Mouse (Mus musculus) liver, embryonic 14.5 days (tissue): ENCODE data around the gene Pcbp3. TPM values are rescaled to one million over a fixed set of nuclear protein-coding genes. Genes with fewer than 3 reads are reported as not detected.

Experiments used
- ATAC-seq: fragments of 200-750 bp; cut with Nextera tagmentation; 2 replicates; pipeline ENCODE4 v1.8.0; 2017; ENCODE audit warnings: moderate number of reproducible peaks, mild to moderate bottlenecking, moderate library complexity; ENCODE audit not compliant: insufficient read depth
- DNase-seq, 3 experiments: peaks; one replicate each; pipeline ENCODE4 v3.0.0-alpha.2; 2012 to 2013; ENCODE audit warnings: low read depth in 3 of 3, low spot score in 3 of 3
- H3K27ac ChIP-seq: fragments of 300-500 bp; sonication (generic); 2 replicates; pipeline ENCODE4 v1.5.1; 2014; ENCODE audit warnings: moderate library complexity, mild to moderate bottlenecking, control low read depth, inconsistent platforms
- H3K27me3 ChIP-seq: fragments of 300-500 bp; sonication (generic); 2 replicates; pipeline ENCODE4 v1.6.1; 2014; ENCODE audit warnings: mild to moderate bottlenecking, low read length, moderate library complexity; ENCODE audit not compliant: control insufficient read depth, insufficient read depth
- H3K36me3 ChIP-seq: fragments of 300-500 bp; sonication (generic); replicated peaks from 2 replicates; pipeline ENCODE4 v1.6.1; 2014; ENCODE audit warnings: low read depth; ENCODE audit not compliant: control insufficient read depth, insufficient read depth
- H3K4me1 ChIP-seq, 2 experiments: fragments of 200-500 bp in 1 of 2; fragments of 300-500 bp in 1 of 2; sonication (generic) in 1 of 2; replicated peaks; 2 replicates each; pipeline ENCODE4 v1.6.1; 2012 to 2014; ENCODE audit warnings: antibody characterized with exemption in 1 of 2, inconsistent platforms in 1 of 2, low read length in 1 of 2; ENCODE audit not compliant: control insufficient read depth in 2 of 2, insufficient read depth in 2 of 2
- H3K4me2 ChIP-seq: fragments of 300-500 bp; sonication (generic); 2 replicates; pipeline ENCODE4 v1.6.1; 2014; ENCODE audit warnings: low read depth, mild to moderate bottlenecking, control low read depth, moderate library complexity
- H3K4me3 ChIP-seq, 2 experiments: fragments of 200-500 bp in 1 of 2; fragments of 300-500 bp in 1 of 2; sonication (generic) in 1 of 2; 2 replicates each; pipeline ENCODE4 v1.5.1; 2012 to 2014; ENCODE audit warnings: low read depth in 2 of 2, low read length in 2 of 2, mild to moderate bottlenecking in 2 of 2, control low read depth in 1 of 2, inconsistent platforms in 1 of 2, moderate library complexity in 1 of 2; ENCODE audit not compliant: insufficient read depth in 1 of 2
- H3K9ac ChIP-seq: fragments of 300-500 bp; sonication (generic); replicated peaks from 2 replicates; pipeline ENCODE4 v1.6.1; 2014; ENCODE audit warnings: mild to moderate bottlenecking, control low read depth, moderate library complexity
- H3K9me3 ChIP-seq: fragments of 300-500 bp; sonication (generic); 2 replicates; pipeline ENCODE4 v1.6.1; 2016; ENCODE audit warnings: low read length, mixed read lengths; ENCODE audit not compliant: control insufficient read depth
- CTCF ChIP-seq: IDR thresholded peaks from 2 replicates; pipeline ENCODE4 v1.5.1; 2016; ENCODE audit warnings: antibody characterized with exemption, low read depth, control low read depth
- EP300 ChIP-seq: IDR thresholded peaks from 2 replicates; pipeline ENCODE4 v1.6.1; 2016; ENCODE audit warnings: antibody characterized with exemption, low read depth
- WGBS: fragments of 180-500 bp; shearing (Covaris S2); extraction: QIAGEN DNeasy Blood & Tissue Kit; methylation state at CpG from one replicate; pipeline ENCODE4 v1.1.7; 2014; ENCODE audit not compliant: insufficient replicate concordance; 5-methylcytosine and 5-hydroxymethylcytosine counted together
- polyA plus RNA-seq, 2 experiments: library from polyadenylated mRNA; depleted of rRNA in 1 of 2; stranded (reverse) in 1 of 2; unstranded in 1 of 2; fragments of >200 nt; fragmentation: Nextera tagmentation in 1 of 2; extraction: Ambion mirVana in 1 of 2; gene quantifications; 2 replicates each; pipeline versions ENCODE4 v1.2.1 to v1.2.3; 2012 to 2014

Pcbp3 gene
- polyA plus RNA-seq, 2 experiments = 2.0 to 2.6 TPM

GRCm38 (mm10) chr10:76961156-76961555, 531 bp downstream of the Pcbp3 start:
- H3K4me2 ChIP-seq = peak overlapping the region; percentile 71
- no peaks in the 10 kb centered on the region for H3K36me3 ChIP-seq
- H3K9me3 ChIP-seq = no peaks in the 10 kb centered on the region
- H3K9ac ChIP-seq = no peak overlapping the region; the same call in 1 of the 2 replicates
- H3K4me3 ChIP-seq = peak overlapping the region; percentile 39 to 50
- ATAC-seq = no peak
- no peak for TF ChIP-seq EP300
- no peak for TF ChIP-seq CTCF
- H3K27ac ChIP-seq = no peak overlapping the region
- H3K27me3 ChIP-seq = no peaks in the 10 kb centered on the region
- DNase-seq = no peak
- 20% methylated on average over 11 of the region's 11 CpGs for WGBS
- H3K4me1 ChIP-seq = peaks cover 0 to 6% of the 10 kb centered on the region in 2 experiments; a peak in 2 of 4 replicates

GRCm38 (mm10) chr10:76958201-76958600, 3.5 kb downstream of the Pcbp3 start:
- ATAC-seq = no peak
- peaks cover 0 to 6% of the 10 kb centered on the region in 2 experiments; a peak in 2 of 4 replicates for H3K4me1 ChIP-seq
- no peak overlapping the region for H3K4me2 ChIP-seq
- no peak overlapping the region for H3K4me3 ChIP-seq
- H3K9me3 ChIP-seq = no peaks in the 10 kb centered on the region
- no peaks in the 10 kb centered on the region for H3K36me3 ChIP-seq
- no peak for TF ChIP-seq EP300
- no peak for TF ChIP-seq CTCF
- no peak overlapping the region for H3K27ac ChIP-seq
- no peaks in the 10 kb centered on the region for H3K27me3 ChIP-seq
- DNase-seq = no peak
- no peak overlapping the region for H3K9ac ChIP-seq
- WGBS = 30% methylated on average over 3 of the region's 3 CpGs

- WGBS = 47% methylated on average over 6 of the region's 6 CpGs
- TF ChIP-seq CTCF (no peak), EP300 (no peak)
- no peaks in the 10 kb centered on the region for H3K9me3 ChIP-seq
- DNase-seq (no peak), ATAC-seq (no peak)
- no peak overlapping the region for H3K27ac ChIP-seq
- H3K4me2 ChIP-seq = no peak overlapping the region
- H3K4me1 ChIP-seq = peaks cover 0 to 2% of the 10 kb centered on the region in 2 experiments; a peak in 2 of 4 replicates
- H3K36me3 ChIP-seq = no peaks in the 10 kb centered on the region
- H3K9ac ChIP-seq = no peak overlapping the region
- no peak overlapping the region for H3K4me3 ChIP-seq
- no peaks in the 10 kb centered on the region for H3K27me3 ChIP-seq
These were observed 5.5 kb downstream of the Pcbp3 start for GRCm38 (mm10) chr10:76956200-76956599.

DNA sequence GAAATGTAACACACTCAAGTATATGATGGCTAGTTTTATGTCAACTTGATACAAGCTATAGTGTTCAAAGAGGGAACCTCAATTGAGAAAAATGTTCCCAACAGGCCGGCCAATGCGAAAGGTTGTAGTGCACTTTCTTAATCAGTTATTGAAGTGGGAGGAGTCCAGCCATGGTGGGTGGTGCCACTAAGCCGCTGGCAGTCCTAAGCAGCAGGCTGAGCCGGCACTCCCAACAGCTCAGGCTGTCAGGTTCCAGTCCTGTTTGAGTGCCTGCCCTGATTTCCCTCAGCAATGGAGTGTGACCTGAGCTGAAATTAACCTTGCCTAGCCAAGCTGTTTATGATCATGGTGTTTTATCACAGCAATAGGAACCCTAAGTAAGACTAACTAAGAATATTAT, 20.6 kb downstream of the Pcbp3 start:
- ATAC-seq = no peak
- no peaks in the 10 kb centered on the region for H3K27me3 ChIP-seq
- TF ChIP-seq CTCF = no peak
- no peak for TF ChIP-seq EP300
- H3K36me3 ChIP-seq = no peaks in the 10 kb centered on the region
- H3K27ac ChIP-seq = no peak overlapping the region
- H3K4me3 ChIP-seq = no peak overlapping the region
- WGBS = 50% methylated on average over 4 of the region's 4 CpGs
- H3K9me3 ChIP-seq = no peaks in the 10 kb centered on the region
- DNase-seq = no peak
- no peak overlapping the region for H3K4me2 ChIP-seq
- H3K4me1 ChIP-seq = no peaks in the 10 kb centered on the region
- H3K9ac ChIP-seq = no peak overlapping the region

GRCm38 (mm10) chr10:76936827-76937226, 24.9 kb downstream of the Pcbp3 start:
- Histone ChIP-seq H3K36me3 (no peaks in the 10 kb centered on the region), H3K4me2 (no peak overlapping the region), H3K4me3 (no peak overlapping the region), H3K27ac (no peak overlapping the region), H3K9ac (no peak overlapping the region), H3K27me3 (no peaks in the 10 kb centered on the region), H3K9me3 (no peaks in the 10 kb centered on the region), H3K4me1 (no peaks in the 10 kb centered on the region)
- ATAC-seq (no peak), DNase-seq (no peak)
- 73% methylated on average over 6 of the region's 6 CpGs for WGBS
- TF ChIP-seq CTCF = no peak
- no peak for TF ChIP-seq EP300
